Mouse (Mus musculus): ENCODE results near the gene Myocd. TPM values are rescaled to one million over a fixed set of nuclear protein-coding genes. Genes with fewer than 3 reads are reported as not detected.

Gene Myocd
- total and polyA plus RNA-seq, 2 experiments from 2014 or later = 0.11 to 0.20 TPM

DNA sequence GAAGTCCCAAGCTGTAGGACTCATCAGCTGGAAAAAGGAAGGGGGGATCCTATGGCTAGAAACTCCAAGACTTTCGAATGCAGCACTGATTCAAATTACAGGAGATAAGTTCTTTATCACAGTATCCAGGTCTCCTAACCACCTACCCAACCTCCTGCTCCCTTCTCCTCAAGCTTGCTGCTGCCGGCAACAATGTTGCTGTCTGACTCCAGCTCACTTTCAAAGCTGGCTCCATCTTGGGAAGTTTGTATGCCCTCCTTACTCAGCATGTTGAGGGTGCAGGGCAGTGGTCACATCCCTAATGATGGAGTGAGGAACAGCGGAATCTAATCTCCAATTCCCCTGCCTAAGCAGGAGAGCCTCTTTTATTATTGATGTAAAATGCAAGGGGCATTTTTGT is 71.8 kb downstream of the Myocd start:
- no peaks in the 10 kb centered on the region for H3K9me3 ChIP-seq (ENCODE audit: low read length)
- ATAC-seq (ENCODE audit: low FRiP score) (no peak), DNase-seq (ENCODE audit: low spot score) (no peak)
- no peak overlapping the region for H3K4me3 ChIP-seq (ENCODE audit: low read depth, low read length)
- H3K9ac ChIP-seq (replicated peaks; ENCODE audit: low read length, poor library complexity, severe bottlenecking) = no peak overlapping the region
- no peaks in the 10 kb centered on the region for H3K27me3 ChIP-seq (ENCODE audit: insufficient read depth, low read length)
- 87% methylated on average over 3 of the region's 3 CpGs for WGBS
- H3K36me3 ChIP-seq (ENCODE audit: insufficient read depth, low read length) = no peaks in the 10 kb centered on the region
- no peak overlapping the region for H3K4me2 ChIP-seq (ENCODE audit: low read depth, low read length, poor library complexity, severe bottlenecking)
- H3K4me1 ChIP-seq (ENCODE audit: insufficient read depth, low read length) = no peaks in the 10 kb centered on the region
- TF ChIP-seq CTCF (IDR thresholded peaks at IDR 0.05) = no peak
- H3K27ac ChIP-seq (ENCODE audit: low read depth, low read length) = no peak overlapping the region

DNA sequence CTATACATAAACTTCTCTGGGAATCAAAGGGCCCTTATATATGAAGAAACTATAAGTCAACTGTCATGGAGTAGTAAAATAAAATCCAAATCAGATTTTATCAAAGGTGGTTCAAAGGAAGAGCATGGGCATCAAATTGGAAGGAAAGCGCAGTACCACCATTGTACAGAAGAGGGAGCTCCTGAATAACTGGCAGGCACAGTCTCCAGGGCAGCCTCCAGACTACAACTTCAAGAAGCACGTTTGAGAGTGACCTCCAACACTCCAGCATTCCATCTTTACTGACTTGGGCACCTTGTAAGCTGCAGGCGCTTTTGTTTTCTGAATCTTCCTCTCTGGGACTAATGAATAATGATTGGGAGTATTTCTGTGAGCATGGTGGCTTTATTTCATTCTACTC is 72.5 kb downstream of the Myocd start:
- no peaks in the 10 kb centered on the region for H3K4me1 ChIP-seq (ENCODE audit: insufficient read depth, low read length)
- ATAC-seq (ENCODE audit: low FRiP score) (no peak), DNase-seq (ENCODE audit: low spot score) (peak; percentile 82)
- H3K27ac ChIP-seq (ENCODE audit: low read depth, low read length) = no peak overlapping the region
- no peaks in the 10 kb centered on the region for H3K9me3 ChIP-seq (ENCODE audit: low read length)
- H3K27me3 ChIP-seq (ENCODE audit: insufficient read depth, low read length) = no peaks in the 10 kb centered on the region
- H3K36me3 ChIP-seq (ENCODE audit: insufficient read depth, low read length) = no peaks in the 10 kb centered on the region
- WGBS = 5% methylated on average over 3 of the region's 3 CpGs
- H3K4me3 ChIP-seq (ENCODE audit: low read depth, low read length) = no peak overlapping the region
- H3K9ac ChIP-seq (replicated peaks; ENCODE audit: low read length, poor library complexity, severe bottlenecking) = no peak overlapping the region
- peak; percentile 94 for TF ChIP-seq CTCF (IDR thresholded peaks at IDR 0.05)
- H3K4me2 ChIP-seq (ENCODE audit: low read depth, low read length, poor library complexity, severe bottlenecking) = no peak overlapping the region

DNA sequence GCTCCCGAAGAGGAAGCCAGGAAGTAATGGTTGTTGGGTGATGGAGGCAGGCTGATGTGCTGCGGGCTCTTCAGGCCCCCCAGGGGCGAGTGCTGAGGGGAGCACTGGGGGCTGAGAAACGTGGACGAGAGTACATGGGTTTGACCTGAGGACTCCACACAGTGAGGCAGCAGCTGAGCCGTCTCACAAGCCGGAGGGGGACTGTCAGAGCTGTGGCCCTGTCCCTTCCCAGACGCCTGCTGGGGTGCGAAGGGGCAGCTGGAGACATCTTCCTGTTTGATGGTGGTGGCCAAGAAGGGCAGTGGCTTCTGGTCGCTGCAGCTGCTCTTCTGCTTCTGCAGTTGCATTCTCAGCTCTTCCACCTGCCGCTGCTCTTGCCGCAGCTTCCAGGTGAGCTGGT is 82.8 kb downstream of the Myocd start:
- Histone ChIP-seq H3K4me2 (ENCODE audit: low read depth, low read length, poor library complexity, severe bottlenecking) (no peak overlapping the region), H3K27me3 (ENCODE audit: insufficient read depth, low read length) (no peaks in the 10 kb centered on the region), H3K4me1 (ENCODE audit: insufficient read depth, low read length) (no peaks in the 10 kb centered on the region), H3K27ac (ENCODE audit: low read depth, low read length) (no peak overlapping the region), H3K9me3 (ENCODE audit: low read length) (no peaks in the 10 kb centered on the region), H3K9ac (replicated peaks; ENCODE audit: low read length, poor library complexity, severe bottlenecking) (no peak overlapping the region), H3K4me3 (ENCODE audit: low read depth, low read length) (no peak overlapping the region), H3K36me3 (ENCODE audit: insufficient read depth, low read length) (no peaks in the 10 kb centered on the region)
- ATAC-seq (ENCODE audit: low FRiP score) (no peak), DNase-seq (ENCODE audit: low spot score) (no peak)
- no peak for TF ChIP-seq CTCF (IDR thresholded peaks at IDR 0.05)
- WGBS = 82% methylated on average over 12 of the region's 12 CpGs

DNA sequence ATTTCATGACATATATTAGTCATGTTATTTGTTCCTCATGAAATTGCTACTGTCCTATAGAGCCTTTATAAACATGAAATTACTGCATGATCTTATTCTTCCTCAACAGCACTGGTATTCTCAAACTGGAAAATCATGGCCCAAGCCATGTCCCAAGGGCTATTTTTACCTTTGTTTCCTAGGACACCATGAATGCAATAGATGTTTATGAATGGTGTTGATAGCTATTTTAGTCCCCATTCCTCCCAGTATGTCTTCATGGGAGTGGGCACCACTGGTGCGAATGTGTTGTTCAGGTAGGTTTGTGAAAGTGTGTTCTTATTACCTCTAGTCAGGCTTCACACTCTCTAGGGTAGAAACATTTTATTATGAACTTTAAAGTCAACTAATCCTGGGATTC is 84.7 kb downstream of the Myocd start:
- no peaks in the 10 kb centered on the region for H3K27me3 ChIP-seq (ENCODE audit: insufficient read depth, low read length)
- TF ChIP-seq CTCF (IDR thresholded peaks at IDR 0.05) = no peak
- no peak overlapping the region for H3K27ac ChIP-seq (ENCODE audit: low read depth, low read length)
- no peaks in the 10 kb centered on the region for H3K4me1 ChIP-seq (ENCODE audit: insufficient read depth, low read length)
- no peaks in the 10 kb centered on the region for H3K9me3 ChIP-seq (ENCODE audit: low read length)
- H3K4me3 ChIP-seq (ENCODE audit: low read depth, low read length) = no peak overlapping the region
- no peak overlapping the region for H3K9ac ChIP-seq (replicated peaks; ENCODE audit: low read length, poor library complexity, severe bottlenecking)
- DNase-seq (ENCODE audit: low spot score) = no peak
- H3K4me2 ChIP-seq (ENCODE audit: low read depth, low read length, poor library complexity, severe bottlenecking) = no peak overlapping the region
- no peaks in the 10 kb centered on the region for H3K36me3 ChIP-seq (ENCODE audit: insufficient read depth, low read length)
- WGBS = 93% methylated on average over 1 of the region's 1 CpGs
- no peak for ATAC-seq (ENCODE audit: low FRiP score)

DNA sequence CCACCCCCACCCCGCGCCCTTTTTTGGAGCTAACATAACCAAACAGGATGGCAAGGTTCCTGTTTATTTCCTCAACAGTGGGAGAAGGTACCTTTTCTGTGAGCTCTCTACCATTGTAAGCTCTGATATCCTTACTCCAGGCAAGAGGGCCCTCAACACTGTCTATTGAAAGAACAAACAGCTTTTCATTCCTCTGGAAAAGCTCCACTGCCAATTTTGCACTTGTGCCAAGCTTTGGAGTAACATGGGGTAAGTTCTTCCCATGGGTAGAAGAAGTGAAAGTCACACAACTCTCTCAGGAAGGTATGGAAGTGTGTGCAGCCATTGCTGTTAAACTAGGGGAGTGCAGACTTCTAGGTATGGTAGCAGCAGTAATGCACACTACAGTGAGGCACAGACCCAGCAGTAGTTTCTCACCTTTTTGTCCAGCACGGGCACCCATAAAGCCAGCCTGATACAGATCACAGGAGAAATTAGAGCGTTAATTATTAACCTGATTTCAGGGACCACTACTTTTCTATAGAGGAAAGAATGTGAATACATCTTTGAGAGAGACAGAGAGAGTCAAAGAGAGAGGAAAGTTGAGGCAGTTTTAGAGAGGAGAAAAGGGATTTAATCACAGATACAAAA is 99.6 kb downstream of the Myocd start:
- no peak overlapping the region for H3K9ac ChIP-seq (replicated peaks; ENCODE audit: low read length, poor library complexity, severe bottlenecking)
- DNase-seq (ENCODE audit: low spot score) = no peak

DNA sequence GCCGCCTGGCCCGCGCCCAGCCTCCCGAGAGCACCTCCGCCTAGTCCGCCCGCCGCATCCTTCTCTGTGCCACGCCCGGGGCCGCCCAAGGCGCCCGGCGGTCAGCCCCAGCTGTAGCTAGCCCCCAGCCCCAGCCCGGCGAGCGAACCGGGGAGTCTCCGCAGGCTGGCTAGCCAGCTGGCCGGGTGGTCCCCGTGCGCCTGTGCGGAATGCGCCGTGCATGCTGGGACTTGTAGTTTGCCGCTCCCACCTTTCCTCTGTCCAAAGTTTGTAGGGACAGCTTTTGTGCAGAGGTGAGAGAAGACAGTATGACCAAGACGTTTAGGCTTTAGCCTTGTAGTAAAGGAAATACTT is 107.0 kb downstream of the Myocd start, which contains the start of gene Arhgap44:
Gene Arhgap44 (minus strand): TSS at position 195 of the 354 bp plus-strand sequence.
- Histone ChIP-seq H3K9me3 (ENCODE audit: low read length) (no peaks in the 10 kb centered on the region), H3K36me3 (ENCODE audit: insufficient read depth, low read length) (no peaks in the 10 kb centered on the region), H3K27ac (ENCODE audit: low read depth, low read length) (peak within 1 kb of the TSS; percentile 77), H3K27me3 (ENCODE audit: insufficient read depth, low read length) (no peaks in the 10 kb centered on the region), H3K4me3 (ENCODE audit: low read depth, low read length) (peak within 1 kb of the TSS; percentile 91), H3K4me2 (ENCODE audit: low read depth, low read length, poor library complexity, severe bottlenecking) (peak within 1 kb of the TSS; percentile 83), H3K9ac (replicated peaks; ENCODE audit: low read length, poor library complexity, severe bottlenecking) (peak within 1 kb of the TSS; percentile 87), H3K4me1 (ENCODE audit: insufficient read depth, low read length) (peaks cover 14% of the 10 kb centered on the region; the same call in 1 of the 2 replicates)
- ATAC-seq (ENCODE audit: low FRiP score) (peak; percentile 90), DNase-seq (ENCODE audit: low spot score) (peak; percentile 70)
- TF ChIP-seq CTCF (IDR thresholded peaks at IDR 0.05) = no peak
- under 1% methylated on average over 26 of the region's 27 CpGs for WGBS

More for the DNA sequence above, 99.6 kb downstream of the Myocd start:
- H3K27me3 ChIP-seq (ENCODE audit: insufficient read depth, low read length) = no peaks in the 10 kb centered on the region
- ATAC-seq (ENCODE audit: low FRiP score) = no peak
- no peak for TF ChIP-seq CTCF (IDR thresholded peaks at IDR 0.05)
- H3K9me3 ChIP-seq (ENCODE audit: low read length) = no peaks in the 10 kb centered on the region
- 93% methylated on average over 4 of the region's 4 CpGs for WGBS
- H3K4me2 ChIP-seq (ENCODE audit: low read depth, low read length, poor library complexity, severe bottlenecking) = no peak overlapping the region
- H3K4me3 ChIP-seq (ENCODE audit: low read depth, low read length) = no peak overlapping the region
- H3K4me1 ChIP-seq (ENCODE audit: insufficient read depth, low read length) = no peaks in the 10 kb centered on the region
- H3K27ac ChIP-seq (ENCODE audit: low read depth, low read length) = no peak overlapping the region
- H3K36me3 ChIP-seq (ENCODE audit: insufficient read depth, low read length) = no peaks in the 10 kb centered on the region

Measured in midbrain, postnatal 0 days (tissue).